Mouse (Mus musculus) ovary, adult 18-20 months (tissue): ENCODE measurements at regions not wholly inside any gene's neighbourhood (a gene's known extent, or its start where the extent isn't known, plus 50 kb on each side); places are given as distances from the start of the nearest gene placed in this dataset.

ENCODE experiments used
- DNase-seq: peaks from one replicate; pipeline ENCODE4 v3.0.0; 2022; ENCODE audit warnings: low spot score, mixed read lengths

DNA sequence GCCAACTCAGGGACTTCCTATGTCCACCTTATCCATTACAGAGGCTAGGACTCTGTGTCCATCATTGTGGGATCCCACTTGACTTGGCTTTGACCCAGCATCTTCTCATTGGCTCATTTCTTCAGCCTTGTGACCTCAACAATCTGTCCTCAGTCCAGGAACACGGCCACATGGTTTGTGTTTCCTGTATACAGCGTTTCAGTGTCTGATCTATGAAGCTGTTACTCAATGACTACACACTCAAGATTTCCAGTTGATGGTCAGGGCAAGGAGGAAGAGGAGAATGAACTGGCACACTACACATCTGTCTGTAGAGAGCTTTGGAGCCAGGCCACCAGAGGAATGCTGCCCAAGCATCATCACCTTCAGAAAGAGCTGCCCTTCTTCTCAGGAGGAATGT, 146.6 kb upstream of the Pgrmc2 start:
- DNase-seq, result no peak

- DNase-seq, result peak; percentile 25
Observed at GRCm38 (mm10) chr3:41228536-41228935, 145.7 kb upstream of the Pgrmc2 start.

DNA sequence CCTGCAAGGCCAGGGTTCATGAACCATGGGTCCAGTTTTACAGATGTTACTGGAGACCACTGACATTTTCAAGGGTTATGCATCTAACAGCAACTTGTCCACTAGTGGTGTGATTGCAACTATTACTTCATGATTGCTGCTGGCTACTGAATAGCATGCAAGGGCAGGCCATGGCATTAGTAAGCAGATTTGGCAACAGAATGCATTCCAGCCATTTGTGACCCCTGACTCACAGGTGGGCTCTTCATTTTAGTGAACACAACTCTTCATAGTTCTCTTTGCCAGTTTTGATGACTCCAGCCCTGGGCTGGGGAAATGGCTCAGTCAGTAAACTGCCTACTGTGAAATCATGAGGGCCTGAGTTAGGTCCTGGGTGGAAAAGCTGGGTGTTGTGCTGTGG, 137.9 kb upstream of the Pgrmc2 start:
- no peak for DNase-seq

DNA sequence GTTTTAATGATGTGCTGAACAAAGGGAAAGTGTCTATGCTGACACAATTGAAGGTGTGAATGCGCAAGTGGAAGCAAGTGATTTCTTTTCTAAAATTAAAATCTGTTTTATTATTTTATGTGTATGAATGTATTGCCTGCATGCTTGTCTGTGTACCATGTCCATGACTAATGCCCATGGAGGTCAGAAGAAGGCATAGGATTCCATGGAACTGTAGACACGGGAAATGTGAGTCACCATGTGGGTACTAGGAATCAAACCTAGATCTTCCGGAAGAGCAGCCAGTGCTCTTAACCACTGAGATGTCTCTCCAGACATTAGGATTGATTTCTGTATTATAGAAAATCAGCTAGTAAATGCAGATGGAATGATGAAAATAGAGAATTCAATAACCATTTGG, 134.9 kb upstream of the Pgrmc2 start:
- no peak for DNase-seq

DNA sequence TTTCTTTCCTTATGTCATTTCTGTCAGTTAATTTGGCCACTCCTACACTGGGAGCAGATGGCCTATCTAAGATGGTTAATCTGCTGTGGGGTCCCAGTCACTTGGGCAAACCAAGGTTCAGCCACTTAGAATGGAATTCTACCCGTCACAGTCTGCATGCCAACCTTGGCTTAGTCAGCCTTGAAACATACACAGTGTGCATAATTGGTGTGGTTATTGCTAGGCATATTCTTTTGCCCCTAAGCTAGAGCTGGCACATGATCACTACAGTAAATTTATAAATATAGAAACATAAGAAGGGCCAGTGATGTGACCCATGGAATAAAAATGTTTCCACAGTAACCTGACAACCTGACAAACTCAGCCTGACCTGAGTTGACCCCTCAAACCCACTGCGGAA, 130.7 kb upstream of the Pgrmc2 start:
- DNase-seq, result no peak

- no peak for DNase-seq
Observed at GRCm38 (mm10) chr3:41210333-41210732, 127.5 kb upstream of the Pgrmc2 start.

DNA sequence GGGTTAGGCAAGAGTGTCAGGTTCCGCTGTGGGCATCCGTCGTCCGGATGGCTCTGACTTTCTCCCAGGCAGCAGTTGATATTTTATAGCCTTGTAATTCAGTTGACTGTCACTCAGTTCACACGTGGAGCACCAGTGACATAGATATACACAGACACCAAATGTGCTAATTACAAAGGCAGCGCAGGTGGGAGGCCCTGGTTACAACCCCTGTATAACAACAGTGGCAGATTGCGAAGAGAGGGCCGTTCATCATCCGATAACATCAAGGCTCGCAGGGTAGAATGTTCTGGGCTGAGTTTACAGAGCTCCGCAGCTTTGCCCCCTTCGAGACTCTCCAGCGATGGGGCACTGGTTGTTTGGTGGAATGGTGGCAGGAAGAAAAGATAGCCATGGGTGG, 120.0 kb upstream of the Pgrmc2 start:
- no peak for DNase-seq

DNA sequence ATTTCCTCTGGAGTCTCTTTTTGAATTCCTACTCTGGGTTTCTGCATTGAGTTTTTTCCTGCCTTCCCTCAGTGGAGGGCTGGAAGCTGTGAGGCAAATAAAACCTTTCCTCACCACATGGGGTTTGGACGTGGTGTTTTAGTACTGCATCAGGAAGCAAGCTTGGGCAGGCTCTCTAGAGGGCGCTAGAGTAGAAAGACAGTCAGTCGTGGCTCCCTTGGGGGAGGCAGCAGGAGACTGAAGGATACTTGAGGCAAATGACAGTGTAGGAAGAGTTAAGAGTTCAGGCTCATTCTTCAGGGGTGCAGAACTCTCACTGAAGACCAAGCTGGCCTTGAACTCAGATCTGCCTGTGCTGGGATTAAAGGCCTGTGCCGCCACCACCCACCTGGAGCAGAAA, 118.9 kb upstream of the Pgrmc2 start:
- DNase-seq, result no peak

- no peak for DNase-seq
Observed at GRCm38 (mm10) chr3:41200026-41200425, 117.2 kb upstream of the Pgrmc2 start.

GRCm38 (mm10) chr3:41198216-41198976, 115.5 kb upstream of the Pgrmc2 start:
- no peak for DNase-seq

- DNase-seq, result peak; percentile 88
Observed at GRCm38 (mm10) chr3:41195113-41195975, 112.5 kb upstream of the Pgrmc2 start.

GRCm38 (mm10) chr3:41194311-41195112, 111.7 kb upstream of the Pgrmc2 start:
- peak; percentile 13 for DNase-seq

DNA sequence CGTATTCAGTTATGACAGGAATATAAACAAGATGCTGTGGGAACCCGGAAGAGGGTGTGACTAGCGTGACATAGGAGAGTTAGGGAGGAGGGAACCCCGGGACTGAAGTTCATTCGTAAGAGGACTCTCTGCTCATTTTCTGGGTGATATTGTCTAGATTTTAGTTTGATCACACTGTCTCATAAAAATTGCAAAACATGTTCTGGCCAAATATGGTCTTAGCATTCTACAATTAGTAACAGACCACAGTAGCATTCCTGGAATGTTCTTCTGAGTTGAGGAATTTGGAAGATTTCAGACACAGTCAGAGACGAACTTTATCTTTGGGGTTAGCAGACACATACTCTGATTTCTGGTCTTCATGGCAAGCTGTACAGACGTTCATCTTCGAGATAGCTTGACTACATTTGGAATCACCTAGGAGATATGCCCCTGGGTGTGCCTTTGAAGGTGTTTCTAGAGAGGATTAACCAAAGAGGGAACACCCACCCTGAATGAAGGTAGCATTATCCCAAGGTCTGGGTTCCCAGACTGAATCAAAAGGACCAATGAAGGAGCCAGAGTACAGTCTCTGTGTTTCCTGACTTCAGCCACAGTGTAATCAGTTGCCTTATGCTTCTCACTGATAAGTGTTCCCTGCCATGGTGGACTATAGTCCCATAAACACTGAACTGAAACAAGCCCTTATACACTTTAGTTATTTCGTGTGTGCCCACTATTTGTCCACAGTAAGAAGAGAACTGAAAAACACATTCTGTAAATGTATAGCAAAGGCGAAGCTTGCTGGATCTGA, 102.7 kb upstream of the Pgrmc2 start:
- DNase-seq, result no peak

- DNase-seq, result no peak
Observed at GRCm38 (mm10) chr3:41184375-41184774, 101.5 kb upstream of the Pgrmc2 start.

DNA sequence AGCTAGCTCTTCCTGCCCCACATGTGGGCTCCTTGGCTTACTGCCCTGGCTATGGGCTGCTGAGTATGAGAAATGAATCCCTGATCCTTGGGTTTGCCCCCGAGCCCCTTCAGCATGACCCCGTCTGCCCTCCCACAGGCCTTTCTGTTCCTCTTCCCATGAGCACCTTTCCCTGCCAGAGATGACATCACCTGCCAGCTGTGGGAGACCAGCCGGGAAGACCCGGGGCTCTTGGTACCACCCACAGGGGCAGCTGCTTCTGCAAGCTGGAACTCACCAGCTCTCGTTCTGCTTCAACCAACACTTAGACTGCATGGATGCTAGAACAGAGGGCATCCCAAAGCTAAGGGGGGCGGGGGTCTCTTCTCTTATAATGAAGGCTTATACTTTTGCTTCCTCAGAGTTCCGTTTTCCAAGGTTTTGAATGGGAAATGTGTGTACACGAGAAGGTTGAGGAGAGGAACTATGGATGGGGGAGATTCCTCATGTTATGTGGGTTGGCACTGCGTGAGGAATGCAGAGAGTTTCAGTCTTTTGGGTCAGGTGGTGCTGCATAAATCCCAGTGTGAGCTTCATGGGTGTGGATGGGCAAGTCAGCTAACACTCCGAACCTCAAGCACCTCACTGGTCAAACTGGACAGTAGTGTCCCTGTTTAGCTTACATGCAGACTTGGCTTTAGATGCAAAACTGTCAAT, 100.2 kb upstream of the Pgrmc2 start:
- peak; percentile 5 for DNase-seq

GRCm38 (mm10) chr3:41182036-41182899, 99.4 kb upstream of the Pgrmc2 start:
- peak; percentile 59 for DNase-seq

- DNase-seq, result no peak
Observed at GRCm38 (mm10) chr3:41181438-41181837, 98.6 kb upstream of the Pgrmc2 start.

GRCm38 (mm10) chr3:41180911-41181310, 98.1 kb upstream of the Pgrmc2 start:
- DNase-seq, result no peak

DNA sequence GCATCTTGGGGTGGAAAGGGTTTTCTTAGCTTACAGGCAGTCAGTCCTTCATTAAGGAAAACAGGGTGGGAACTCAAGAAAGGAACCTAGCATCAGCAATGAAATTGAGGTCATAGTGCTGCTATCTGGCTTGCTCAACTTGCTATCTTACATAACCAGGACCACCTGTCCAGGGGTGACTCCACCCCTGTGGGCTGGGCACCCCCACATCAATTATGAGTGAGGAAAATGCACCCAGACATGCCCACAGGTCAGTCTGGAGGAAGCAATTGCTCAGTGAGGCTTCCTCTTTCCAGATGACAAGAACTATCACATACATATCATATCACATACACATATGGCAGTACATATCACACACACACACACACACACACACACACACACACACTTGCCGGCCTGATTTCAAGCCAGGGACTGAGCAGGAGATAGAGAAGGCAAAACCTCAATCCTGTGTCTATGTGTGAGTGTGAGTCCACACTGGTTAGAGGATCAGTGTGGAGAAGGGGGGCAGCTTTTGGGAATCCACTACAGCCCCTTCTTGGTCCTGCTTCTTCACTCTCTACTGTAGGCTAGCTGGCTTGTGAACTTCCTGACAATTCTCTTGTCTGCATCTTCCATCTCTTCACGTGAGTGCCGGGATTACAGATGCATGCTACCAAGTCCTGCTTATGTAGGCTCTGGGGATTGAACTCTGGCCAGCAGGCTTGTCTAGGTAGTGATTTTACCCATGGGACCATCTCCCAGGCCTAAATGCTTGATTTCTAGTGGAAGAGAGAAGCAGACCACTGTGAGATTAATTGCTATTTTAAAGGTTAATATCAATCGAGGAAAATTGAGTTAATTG, 96.4 kb upstream of the Pgrmc2 start:
- DNase-seq, result no peak
